Mouse (Mus musculus) olfactory bulb, adult 2 months (tissue): ENCODE data around the gene Farsa. TPM values are rescaled to one million over a fixed set of nuclear protein-coding genes. Genes with fewer than 3 reads are reported as not detected.

ENCODE experiments used
- H3K27ac ChIP-seq: fragments of 200-500 bp; 2 replicates; pipeline ENCODE4 v1.5.1; 2012; ENCODE audit warnings: low read depth, low read length; ENCODE audit not compliant: insufficient read depth
- H3K4me1 ChIP-seq: fragments of 200-500 bp; 2 replicates; pipeline ENCODE4 v1.6.1; 2012; ENCODE audit warnings: low read length; ENCODE audit not compliant: control insufficient read depth, insufficient read depth
- H3K4me3 ChIP-seq: fragments of 200-500 bp; 2 replicates; pipeline ENCODE4 v1.5.1; 2012; ENCODE audit warnings: mild to moderate bottlenecking, low read depth, low read length, moderate library complexity; ENCODE audit not compliant: insufficient read depth
- CTCF ChIP-seq: fragments of 200-500 bp; IDR thresholded peaks from 2 replicates; pipeline ENCODE4 v1.5.1; 2012; ENCODE audit warnings: low read depth, mild to moderate bottlenecking, low read length, moderate library complexity; ENCODE audit not compliant: insufficient read depth
- POLR2A ChIP-seq: fragments of 200-500 bp; IDR thresholded peaks from 2 replicates; pipeline ENCODE4 v1.6.1; 2012; ENCODE audit warnings: mild to moderate bottlenecking, low read depth, low read length, moderate library complexity; ENCODE audit not compliant: insufficient read depth
- WGBS: fragments of 180-500 bp; shearing (Covaris S2); methylation state at CpG from one replicate; pipeline ENCODE4 v1.1.7; 2018; 5-methylcytosine and 5-hydroxymethylcytosine counted together
- polyA plus RNA-seq: library from polyadenylated mRNA; stranded (reverse); fragments of >200 nt; gene quantifications from 2 replicates; pipeline ENCODE4 v1.2.4, GENCODE M21; 2012; ENCODE audit warnings: low replicate concordance; ENCODE audit not compliant: missing spikeins, insufficient read depth, insufficient read length

Gene Farsa
- not detected in 2 replicates for polyA plus RNA-seq

DNA sequence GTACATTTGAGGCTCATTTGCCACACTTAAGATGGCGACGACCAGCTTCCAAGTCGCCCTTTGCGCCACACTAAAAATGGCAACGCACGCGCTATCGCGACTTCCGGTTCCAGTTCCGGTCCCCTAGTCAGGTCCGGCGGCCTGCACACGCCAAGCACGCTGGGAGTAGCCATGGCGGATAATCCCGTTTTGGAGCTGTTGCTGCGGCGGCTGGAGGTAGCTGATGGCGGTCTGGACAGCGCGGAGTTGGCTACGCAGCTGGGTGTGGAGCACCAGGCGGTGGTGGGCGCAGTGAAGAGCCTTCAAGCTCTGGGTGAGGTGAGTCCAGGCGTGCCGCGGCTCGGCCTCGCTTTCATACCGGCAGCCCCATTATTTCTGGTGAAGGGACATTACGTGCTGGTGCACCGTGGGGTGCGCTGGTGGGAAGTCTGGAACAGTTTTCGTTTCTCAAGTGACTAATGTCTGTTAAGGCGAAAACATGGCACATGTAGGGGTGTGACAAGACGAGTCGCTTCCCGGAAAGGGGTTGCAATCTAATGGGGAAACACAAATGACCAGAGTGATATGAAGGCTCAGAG, at the start of gene Farsa:
Gene Farsa, plus strand, starts transcription at position 126 of the 578 bp plus-strand sequence.
- under 1% methylated on average over 39 of the region's 39 CpGs for WGBS
- peak within 1 kb of the TSS; percentile 9; the same call in 1 of the 2 replicates for H3K27ac ChIP-seq
- no peak for TF ChIP-seq CTCF
- peak; percentile 57; the same call in 1 of the 2 replicates for TF ChIP-seq POLR2A
- peak within 1 kb of the TSS; percentile 59 for H3K4me3 ChIP-seq
- peaks cover 2% of the 10 kb centered on the region; the same call in 1 of the 2 replicates for H3K4me1 ChIP-seq

DNA sequence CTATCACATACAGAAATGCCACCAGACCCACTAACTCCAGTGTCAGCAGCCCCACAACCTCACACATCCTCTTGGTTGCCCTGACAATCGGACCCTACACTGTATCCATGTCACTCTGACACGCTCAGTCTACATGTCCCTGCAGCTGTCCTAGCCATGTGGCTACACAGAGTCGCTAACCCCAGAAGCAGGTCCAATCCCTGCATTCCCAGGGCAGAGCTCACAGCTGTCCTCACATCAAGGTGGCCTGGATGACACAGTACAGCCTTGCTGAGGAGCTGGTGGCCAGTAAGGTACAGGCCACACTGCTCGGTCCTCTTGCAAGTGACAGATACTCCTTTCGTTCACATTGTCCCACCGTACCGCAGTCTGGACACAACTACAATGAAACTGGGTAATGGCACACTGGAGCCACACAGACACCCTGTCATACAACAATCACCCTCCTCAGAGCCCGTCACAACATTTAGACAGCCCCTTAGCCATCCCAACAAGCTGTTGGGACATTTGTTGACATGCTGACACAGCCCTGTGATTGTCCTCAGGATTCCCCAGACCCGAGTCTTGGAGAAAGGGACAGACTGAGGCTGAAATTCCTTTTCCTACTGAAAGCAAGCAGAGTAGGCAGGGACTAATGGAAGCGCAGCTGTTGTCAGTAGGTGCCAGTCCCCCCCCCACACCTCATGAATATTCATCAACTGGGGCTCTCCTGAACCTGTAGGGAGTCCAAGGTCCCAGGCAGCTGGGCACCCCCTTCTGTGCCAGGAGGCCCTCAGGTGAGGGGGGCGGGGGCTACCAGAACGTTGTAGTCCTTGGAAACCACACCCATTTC, 47.5 kb upstream of the Farsa start:
- no peak overlapping the region for H3K27ac ChIP-seq
- no peak overlapping the region for H3K4me3 ChIP-seq
- peaks cover 10% of the 10 kb centered on the region for H3K4me1 ChIP-seq
- 67% methylated on average over 12 of the region's 12 CpGs for WGBS
- no peak for TF ChIP-seq CTCF
- TF ChIP-seq POLR2A: no peak

DNA sequence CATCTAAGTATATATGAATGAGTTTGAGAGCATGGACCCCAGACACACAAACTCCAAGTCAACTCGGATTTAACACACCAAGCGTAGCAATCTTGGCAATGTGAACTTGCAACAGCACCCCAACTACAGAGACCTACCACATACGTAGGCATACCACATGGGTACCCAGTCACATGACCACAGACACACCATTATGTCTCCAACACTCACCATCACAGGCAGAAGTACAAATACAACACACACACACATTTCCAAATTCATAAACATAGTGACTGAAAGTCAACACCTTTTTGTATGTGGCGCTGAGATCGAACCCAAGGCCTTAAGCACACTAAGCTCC, 46.9 kb upstream of the Farsa start:
- no peak overlapping the region for H3K4me3 ChIP-seq
- H3K4me1 ChIP-seq: peaks cover 13% of the 10 kb centered on the region
- H3K27ac ChIP-seq: no peak overlapping the region
- no peak for TF ChIP-seq POLR2A
- no peak for TF ChIP-seq CTCF
- 80% methylated on average over 5 of the region's 5 CpGs for WGBS

DNA sequence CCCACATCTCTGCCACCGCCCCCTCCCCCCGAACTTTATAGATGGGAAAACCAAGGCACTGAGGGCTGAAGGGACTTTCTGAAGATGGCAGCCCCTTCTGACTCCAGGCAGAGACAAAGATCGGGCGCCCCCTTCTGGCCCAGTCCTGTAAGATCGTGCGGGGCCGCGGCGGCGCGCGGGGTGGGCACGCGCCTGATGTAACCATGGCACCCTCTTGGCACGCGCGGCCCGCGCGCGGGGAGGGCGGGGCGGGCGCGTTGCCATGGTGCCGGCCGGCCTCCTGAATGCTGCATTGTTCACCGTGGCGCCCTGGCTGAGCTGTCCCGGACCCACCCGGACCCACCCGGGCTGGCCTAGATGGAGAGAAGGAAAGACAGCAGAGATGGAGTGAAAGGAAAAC, 45.9 kb upstream of the Farsa start:
- no peak for TF ChIP-seq POLR2A
- TF ChIP-seq CTCF: peak; percentile 75
- H3K27ac ChIP-seq: no peak overlapping the region
- under 1% methylated on average over 32 of the region's 32 CpGs for WGBS
- peak overlapping the region; percentile 28 for H3K4me3 ChIP-seq
- H3K4me1 ChIP-seq: peaks cover 17% of the 10 kb centered on the region

DNA sequence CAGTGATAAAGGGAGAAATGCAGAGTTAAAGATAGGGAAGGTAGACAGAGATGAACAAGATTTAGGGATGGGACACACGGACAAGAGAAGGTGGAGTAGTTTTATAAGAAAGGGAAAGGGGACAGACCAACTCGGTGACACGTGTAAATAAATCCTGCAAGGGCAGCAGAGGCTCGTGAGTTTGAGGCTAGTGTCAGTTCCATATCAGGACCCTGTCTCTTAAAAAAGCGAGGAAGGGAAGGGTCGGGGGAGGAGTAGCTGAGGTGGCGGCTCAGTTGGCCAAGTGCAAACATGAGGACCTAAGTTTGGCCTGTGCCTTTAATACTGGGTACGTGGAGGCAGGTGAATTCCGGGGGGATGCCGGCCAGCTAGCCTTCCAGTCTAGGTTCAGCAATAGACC, 45.5 kb upstream of the Farsa start:
- TF ChIP-seq CTCF (no peak), POLR2A (no peak)
- WGBS: 25% methylated on average over 10 of the region's 10 CpGs
- Histone ChIP-seq H3K27ac (no peak overlapping the region), H3K4me3 (peak overlapping the region; percentile 28), H3K4me1 (peaks cover 17% of the 10 kb centered on the region)

DNA sequence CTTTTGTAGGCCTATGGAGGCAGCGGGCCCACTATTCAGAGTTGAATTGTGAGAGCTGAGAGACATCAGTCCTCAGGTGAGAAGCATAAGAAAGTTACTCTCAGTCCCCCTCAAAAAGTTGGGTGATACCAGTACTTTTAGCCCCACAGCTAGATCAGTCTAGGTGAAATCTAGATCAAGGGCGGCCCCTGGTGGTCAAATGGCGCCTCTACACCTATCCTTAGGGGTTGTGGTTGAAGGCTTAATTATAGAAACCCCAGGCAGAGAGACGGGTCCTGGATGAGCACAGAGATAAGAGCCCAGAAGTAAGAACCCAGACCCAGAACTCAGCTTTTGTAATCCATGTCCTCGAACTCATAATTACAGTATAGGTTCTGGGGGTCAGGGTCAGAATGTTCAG, 43.7 kb upstream of the Farsa start:
- H3K4me3 ChIP-seq: no peak overlapping the region
- peaks cover 17% of the 10 kb centered on the region for H3K4me1 ChIP-seq
- H3K27ac ChIP-seq: no peak overlapping the region
- TF ChIP-seq POLR2A (no peak), CTCF (no peak)
- under 1% methylated on average over 5 of the region's 5 CpGs for WGBS

DNA sequence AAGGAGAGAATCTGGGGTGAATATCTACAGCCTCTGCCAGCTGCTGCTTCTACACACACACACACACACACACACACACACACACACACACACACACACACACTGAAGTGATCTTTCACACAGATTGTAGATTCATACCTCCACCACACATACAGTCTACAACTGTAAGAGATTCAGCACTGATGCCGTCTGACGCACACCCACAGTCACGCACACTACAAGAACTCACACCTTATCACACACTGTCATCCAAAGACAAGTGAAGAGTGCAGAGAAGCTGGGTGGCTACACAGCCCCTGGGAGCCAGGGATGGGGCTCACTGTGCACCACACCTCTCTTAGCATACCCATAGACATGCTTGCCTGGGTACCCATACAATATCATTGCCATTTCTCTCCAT, 43.0 kb upstream of the Farsa start:
- H3K4me3 ChIP-seq: no peak overlapping the region
- H3K4me1 ChIP-seq: peaks cover 17% of the 10 kb centered on the region
- H3K27ac ChIP-seq: no peak overlapping the region
- no peak for TF ChIP-seq CTCF
- TF ChIP-seq POLR2A: no peak
- 76% methylated on average over 3 of the region's 3 CpGs for WGBS

DNA sequence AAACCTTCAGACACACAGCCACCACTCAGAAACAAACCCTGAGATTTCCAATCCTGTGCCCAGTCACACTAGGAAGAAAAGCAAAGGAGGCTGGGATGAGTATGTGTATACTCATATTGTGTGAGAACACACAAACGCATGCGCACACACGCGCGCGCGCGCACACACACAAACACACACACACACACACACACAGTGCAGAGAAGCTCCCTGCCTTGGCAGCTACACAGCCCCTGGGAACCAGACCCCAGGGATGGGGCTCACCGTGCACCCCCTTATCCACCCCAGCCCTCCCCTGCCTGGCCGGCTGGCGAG, 42.6 kb upstream of the Farsa start:
- 66% methylated on average over 11 of the region's 11 CpGs for WGBS
- TF ChIP-seq CTCF (no peak), POLR2A (no peak)
- Histone ChIP-seq H3K4me1 (peaks cover 17% of the 10 kb centered on the region), H3K4me3 (no peak overlapping the region), H3K27ac (no peak overlapping the region)
